Mouse (Mus musculus) bone marrow, adult 2 months (tissue): ENCODE data around the gene Gm3417. TPM values are rescaled to one million over a fixed set of nuclear protein-coding genes. Genes with fewer than 3 reads are reported as not detected.
"Not testable (repeated sequence)": the region's sequence is repeated elsewhere in the genome, so short reads cannot be mapped to it uniquely, and the experiment has no call there.

ENCODE experiments used
- H3K27ac ChIP-seq: fragments of 200-500 bp; 2 replicates; pipeline ENCODE4 v1.5.1; 2012; ENCODE audit warnings: low read depth, mild to moderate bottlenecking, control low read depth, inconsistent platforms, low read length; ENCODE audit not compliant: control insufficient read depth, poor library complexity, insufficient read depth
- H3K4me1 ChIP-seq: fragments of 200-500 bp; 2 replicates; pipeline ENCODE4 v1.6.1; 2011; ENCODE audit warnings: low read length; ENCODE audit not compliant: control insufficient read depth, insufficient read depth
- H3K4me3 ChIP-seq: fragments of 200-500 bp; replicated peaks from 2 replicates; pipeline ENCODE3; 2011; ENCODE audit warnings: mild to moderate bottlenecking, low read depth, low read length, control low read depth; ENCODE audit not compliant: control insufficient read depth
- CTCF ChIP-seq: fragments of 200-500 bp; IDR thresholded peaks from 2 replicates; pipeline ENCODE4 v1.5.1; 2011; ENCODE audit warnings: low read length, control low read depth; ENCODE audit not compliant: control insufficient read depth, insufficient read depth
- POLR2A ChIP-seq: fragments of 200-500 bp; IDR thresholded peaks from 2 replicates; pipeline ENCODE4 v1.6.1; 2011; ENCODE audit warnings: low read depth, mild to moderate bottlenecking, control low read depth, low read length, borderline replicate concordance; ENCODE audit not compliant: control insufficient read depth
- WGBS: fragments of 180-500 bp; shearing (Covaris S2); methylation state at CpG from one replicate; pipeline ENCODE4 v1.1.7; 2018; 5-methylcytosine and 5-hydroxymethylcytosine counted together
- polyA plus RNA-seq: library from polyadenylated mRNA; stranded (reverse); fragments of >200 nt; gene quantifications from 2 replicates; pipeline ENCODE4 v1.2.4, GENCODE M21; 2011; ENCODE audit warnings: low replicate concordance; ENCODE audit not compliant: missing spikeins, insufficient read depth, insufficient read length

Gene Gm3417
- polyA plus RNA-seq, 1 experiment, result not detected

DNA sequence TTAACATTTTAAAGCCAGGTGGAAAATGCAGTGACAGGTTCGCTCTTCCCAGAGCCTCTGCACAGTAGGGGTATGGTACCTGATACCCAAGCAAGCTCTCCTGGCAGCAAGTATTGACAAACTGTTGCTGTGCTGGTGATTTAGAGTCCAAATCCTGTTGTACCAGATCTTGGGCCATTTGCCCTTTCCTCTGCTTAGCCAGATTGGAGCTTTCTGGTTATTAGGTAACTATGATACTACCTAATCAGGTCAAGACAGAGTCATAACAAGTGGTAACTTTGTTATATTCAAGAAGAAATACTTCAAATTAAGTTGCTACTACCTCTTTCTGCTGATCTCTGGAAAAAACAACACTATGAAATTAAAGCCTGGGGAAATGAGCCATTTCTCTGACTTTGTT is 34.0 kb downstream of the Gm3417 start:
- Histone ChIP-seq H3K4me3 (no peak overlapping the region), H3K27ac (no peak overlapping the region), H3K4me1 (no peaks in the 10 kb centered on the region; the same call in 1 of the 2 replicates)
- WGBS, result 94% methylated on average over 1 of the region's 1 CpGs
- TF ChIP-seq CTCF (no peak), POLR2A (no peak)

DNA sequence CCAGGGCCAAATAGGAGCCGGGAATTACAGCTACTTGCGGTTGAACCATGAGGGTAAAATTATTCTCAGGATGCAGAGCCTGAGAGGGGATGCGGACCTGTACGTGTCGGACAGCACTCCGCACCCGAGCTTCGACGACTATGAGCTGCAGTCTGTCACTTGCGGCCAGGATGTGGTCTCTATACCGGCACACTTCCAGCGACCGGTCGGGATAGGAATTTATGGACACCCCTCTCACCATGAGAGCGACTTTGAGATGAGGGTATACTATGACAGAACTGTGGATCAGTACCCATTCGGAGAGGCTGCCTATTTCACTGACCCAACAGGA is 34.9 kb downstream of the Gm3417 start:
- no peaks in the 10 kb centered on the region; the same call in 1 of the 2 replicates for H3K4me1 ChIP-seq
- 14% methylated on average over 16 of the region's 16 CpGs for WGBS
- H3K4me3 ChIP-seq, result peak overlapping the region; percentile 92
- TF ChIP-seq CTCF, result no peak
- TF ChIP-seq POLR2A, result no peak
- peak overlapping the region; percentile 69; the same call in 1 of the 2 replicates for H3K27ac ChIP-seq

DNA sequence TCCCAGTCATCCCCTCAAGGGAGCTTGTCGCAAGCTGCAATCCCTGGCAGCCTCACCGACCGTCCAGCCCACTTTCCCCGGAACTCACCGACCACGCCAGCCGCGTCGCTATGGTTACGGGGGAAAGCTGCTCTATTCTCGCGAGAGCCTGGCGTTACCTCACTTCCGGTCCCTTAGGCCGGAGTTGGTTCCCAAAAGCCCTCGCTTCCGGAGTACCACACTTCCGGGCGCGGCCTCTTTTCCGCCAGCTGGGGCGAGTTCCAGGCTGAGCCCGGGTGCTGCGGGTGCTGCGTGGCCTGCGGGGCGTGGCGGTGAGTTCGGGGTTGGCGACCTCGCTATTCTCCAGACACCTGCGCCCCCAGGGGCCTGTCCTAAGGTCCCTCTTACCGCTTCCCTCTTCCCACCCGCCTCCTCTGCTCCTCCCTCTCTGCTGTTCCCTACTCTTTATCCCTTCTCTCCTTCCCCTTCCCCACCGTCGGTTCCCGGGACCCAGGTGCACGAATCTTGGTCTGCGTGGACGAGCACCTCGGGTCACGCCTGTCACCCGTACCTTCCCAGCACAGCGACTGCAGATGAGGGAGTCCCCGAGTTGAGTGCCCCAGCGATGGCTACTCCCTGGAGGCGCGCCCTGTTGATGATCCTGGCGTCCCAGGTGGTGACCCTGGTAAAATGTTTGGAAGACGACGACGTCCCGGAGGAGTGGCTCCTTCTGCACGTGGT is 35.4 kb downstream of the Gm3417 start, which contains the start of the genes Wdr27 and 1600012H06Rik:
Gene Wdr27, minus strand, starts transcription at position 150 of the 720 bp plus-strand sequence.
Gene 1600012H06Rik, plus strand, starts transcription at position 176 of the 720 bp plus-strand sequence.
- peak; percentile 83; the same call in 1 of the 2 replicates for TF ChIP-seq POLR2A
- TF ChIP-seq CTCF, result no peak
- under 1% methylated on average over 53 of the region's 54 CpGs for WGBS
- Histone ChIP-seq H3K27ac (peak within 1 kb of the TSS; percentile 69), H3K4me1 (no peaks in the 10 kb centered on the region; the same call in 1 of the 2 replicates), H3K4me3 (peak within 1 kb of the TSS; percentile 92)

DNA sequence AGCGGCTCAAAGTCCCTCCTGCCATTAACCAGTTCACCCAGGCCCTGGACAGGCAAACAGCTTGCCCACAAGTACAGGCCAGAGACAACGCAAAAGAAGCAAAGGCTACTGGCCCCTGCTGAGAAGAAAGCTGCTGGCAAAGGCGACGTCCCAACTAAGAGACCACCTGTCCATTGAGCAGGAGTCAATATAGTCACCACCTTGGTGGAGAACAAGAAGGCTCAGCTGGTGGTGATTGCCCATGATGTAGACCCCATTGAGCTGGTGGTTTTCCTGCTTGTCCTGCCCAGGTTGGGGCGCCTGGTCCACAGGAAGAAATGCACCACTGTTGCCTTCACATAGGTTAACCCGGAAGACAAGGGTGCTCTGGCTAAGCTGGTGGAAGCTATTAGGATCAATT is 36.4 kb downstream of the Gm3417 start:
- 70% methylated on average over 6 of the region's 6 CpGs for WGBS
- H3K4me3 ChIP-seq, H3K27ac ChIP-seq, H3K4me1 ChIP-seq: not testable (repeated sequence)

DNA sequence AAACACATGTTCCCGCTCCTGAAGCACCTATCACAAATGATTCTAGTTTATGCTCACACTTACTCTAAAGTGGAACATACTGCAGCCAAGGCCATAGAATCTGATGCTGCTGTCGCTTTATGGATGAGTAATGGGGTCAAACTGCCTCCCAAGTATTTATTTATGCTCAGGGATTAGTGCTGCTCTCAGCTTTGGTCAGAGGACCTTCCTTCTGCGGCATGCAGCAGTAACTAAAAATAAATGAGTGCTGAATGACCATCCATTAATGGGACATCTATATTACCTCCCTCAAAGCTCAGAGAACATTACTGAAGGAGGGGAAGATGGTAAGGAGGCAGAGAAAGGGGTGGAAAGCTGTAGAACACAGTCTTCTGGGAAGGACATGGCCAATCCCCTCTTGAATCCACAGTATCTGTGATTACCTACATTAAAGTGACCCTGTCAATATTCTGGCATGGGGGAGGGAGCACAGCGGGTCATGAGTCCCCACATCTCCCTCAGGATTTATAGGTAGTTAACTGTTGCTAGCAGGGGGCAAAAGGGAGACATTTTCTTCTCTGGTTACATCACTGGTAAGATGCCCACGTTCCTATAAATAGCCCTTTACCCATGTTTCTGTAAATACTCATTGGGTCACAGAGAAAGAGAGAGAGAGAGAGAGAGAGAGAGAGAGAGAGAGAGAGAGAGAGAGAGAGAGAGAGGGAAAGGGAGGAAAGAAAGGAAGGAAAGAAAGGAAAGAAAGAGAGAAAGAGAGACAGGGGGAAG is 42.6 kb downstream of the Gm3417 start:
- TF ChIP-seq POLR2A (no peak), CTCF (no peak)
- no peak overlapping the region for H3K27ac ChIP-seq
- whole genome bisulfite sequencing, result 70% methylated on average over 5 of the region's 5 CpGs
- H3K4me1 ChIP-seq, result no peaks in the 10 kb centered on the region
- H3K4me3 ChIP-seq, result no peak overlapping the region

DNA sequence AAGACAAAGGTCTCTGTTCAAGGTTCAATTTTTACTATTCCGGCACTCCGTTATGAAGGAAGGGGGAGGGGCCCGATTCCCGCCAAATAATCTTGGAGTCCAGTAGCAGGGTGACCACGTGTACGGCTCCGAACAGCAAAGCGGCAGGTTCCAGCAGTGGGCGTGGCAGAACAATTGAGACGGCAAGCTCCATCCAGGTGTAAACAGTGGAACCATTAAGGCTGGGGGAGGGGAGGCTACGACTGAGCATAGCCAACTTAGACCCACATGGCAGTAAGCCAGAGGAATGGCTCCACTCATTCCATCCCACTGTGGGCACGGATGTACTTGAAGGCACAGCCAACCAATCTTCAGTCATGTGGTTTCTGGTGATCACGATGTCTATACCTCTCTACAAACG is 43.3 kb downstream of the Gm3417 start:
- H3K4me1 ChIP-seq, H3K4me3 ChIP-seq, H3K27ac ChIP-seq: not testable (repeated sequence)
- 86% methylated on average over 14 of the region's 14 CpGs for WGBS

DNA sequence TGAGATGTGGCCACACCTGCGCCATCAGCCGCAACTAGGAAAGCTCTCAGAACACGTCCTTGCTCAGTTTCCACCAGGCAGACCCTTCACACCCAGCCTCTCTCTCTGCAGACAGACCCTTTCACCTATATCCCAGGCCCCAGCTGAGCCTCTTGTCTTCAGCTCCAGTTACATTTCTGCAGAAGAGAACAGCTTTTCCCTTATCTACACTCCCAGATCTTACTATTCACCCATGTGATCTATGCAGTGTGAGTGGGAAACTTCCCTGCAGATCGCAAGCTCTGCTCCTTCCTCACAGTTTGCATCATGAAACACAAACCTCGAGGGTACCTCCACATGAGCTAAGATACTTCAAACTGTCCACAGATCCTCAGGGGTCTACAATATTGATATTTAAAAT is 47.1 kb downstream of the Gm3417 start:
- H3K4me1 ChIP-seq, result peaks cover 1% of the 10 kb centered on the region; the same call in 1 of the 2 replicates
- H3K27ac ChIP-seq, result no peak overlapping the region
- 60% methylated on average over 5 of the region's 5 CpGs for WGBS
- no peak for TF ChIP-seq POLR2A
- no peak for TF ChIP-seq CTCF
- H3K4me3 ChIP-seq, result no peak overlapping the region

DNA sequence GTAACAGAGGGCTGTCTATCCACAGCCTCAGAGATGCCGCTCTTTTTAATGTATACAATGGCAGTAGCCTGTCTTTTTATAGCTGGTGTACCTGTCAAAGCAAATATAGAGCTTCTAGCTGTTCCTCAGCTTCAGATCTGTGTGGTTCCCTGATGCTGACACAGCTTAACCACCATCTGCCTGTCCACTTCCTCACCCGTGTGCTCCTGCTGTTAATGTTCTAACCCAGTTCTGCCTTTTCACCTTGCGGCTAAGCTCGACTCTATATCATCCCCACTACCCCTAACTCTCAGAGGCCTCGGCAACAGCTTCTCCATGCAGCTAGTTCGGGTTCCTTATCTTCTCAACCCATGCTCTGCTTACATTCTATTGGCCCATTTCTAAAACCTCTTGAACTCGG is 47.9 kb downstream of the Gm3417 start:
- no peak for TF ChIP-seq CTCF
- TF ChIP-seq POLR2A, result no peak
- WGBS, result 8% methylated on average over 7 of the region's 7 CpGs
- Histone ChIP-seq H3K4me1 (peaks cover 1% of the 10 kb centered on the region; the same call in 1 of the 2 replicates), H3K4me3 (no peak overlapping the region), H3K27ac (no peak overlapping the region)
